Mouse (Mus musculus): Measurements from ENCODE around the gene Adgrl4.

DNA sequence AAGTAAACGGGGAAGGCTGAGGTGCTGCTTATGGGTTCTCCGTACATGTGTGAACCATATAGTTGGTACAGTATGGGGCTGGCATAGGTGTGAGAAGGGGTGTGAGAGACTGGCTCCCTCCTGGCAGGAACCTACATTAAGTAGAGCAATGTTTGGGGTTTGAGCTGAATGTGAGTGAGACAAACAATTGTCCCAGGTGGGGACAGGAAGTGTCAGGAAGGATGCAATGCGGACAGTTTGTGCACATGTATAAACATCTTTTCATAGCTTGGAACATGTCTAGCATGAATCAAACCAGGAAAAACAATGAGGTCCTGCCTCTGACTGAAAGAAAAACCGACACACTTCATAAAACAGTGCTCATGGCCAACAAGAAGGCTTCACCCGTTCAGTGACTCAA, 5.8 kb downstream of the Adgrl4 start:
- TF ChIP-seq CTCF (IDR thresholded peaks at IDR 0.05; ENCODE audit: low read depth, low read length) (no peak), POLR2A (IDR thresholded peaks at IDR 0.05; ENCODE audit: borderline replicate concordance, low read depth, low read length) (no peak)
